Mouse (Mus musculus): ENCODE results near the gene Serac1.

- TF ChIP-seq POLR2A (IDR thresholded peaks at IDR 0.05; ENCODE audit: low read depth, low read length): no peak
- TF ChIP-seq CTCF (conservative IDR thresholded peaks at IDR 0.05; ENCODE audit: insufficient read depth, insufficient read length, low read depth, low read length): no peak
Observed at GRCm38 (mm10) chr17:6073405-6073804, 6.1 kb downstream of the Serac1 start.
